Mouse (Mus musculus) C2C12 (cell line): ENCODE data around the gene Slc38a6. TPM values are rescaled to one million over a fixed set of nuclear protein-coding genes. Genes with fewer than 3 reads are reported as not detected.
A peak's percentile ranks its signal among the peaks of the same experiment; 100 is the strongest.

ENCODE experiments used
- H3K27me3 ChIP-seq: one replicate; pipeline ENCODE4 v1.6.1; 2011; ENCODE audit not compliant: control insufficient read depth, insufficient read depth, insufficient read length
- H3K36me3 ChIP-seq: one replicate; pipeline ENCODE4 v1.6.1; 2011; ENCODE audit not compliant: control insufficient read depth, insufficient read depth
- H3K4me3 ChIP-seq: one replicate; pipeline ENCODE4 v1.5.1; 2011; ENCODE audit warnings: mild to moderate bottlenecking, control low read depth; ENCODE audit not compliant: poor library complexity, insufficient read depth, severe bottlenecking
- H3K79me2 ChIP-seq: one replicate; pipeline ENCODE4 v1.6.1; 2011; ENCODE audit not compliant: control insufficient read depth, insufficient read depth
- H3K79me3 ChIP-seq: one replicate; pipeline ENCODE4 v1.6.1; 2011; ENCODE audit warnings: low read depth, control low read depth
- H3ac ChIP-seq: one replicate; pipeline ENCODE3; 2011; ENCODE audit warnings: low read depth; ENCODE audit not compliant: control insufficient read depth, insufficient read length
- CEBPB ChIP-seq: IDR thresholded peaks from one replicate; pipeline ENCODE4 v1.6.1; 2011; ENCODE audit warnings: low read depth, mild to moderate bottlenecking, control low read depth, moderate library complexity
- CTCF ChIP-seq: IDR thresholded peaks from one replicate; pipeline ENCODE4 v1.5.1; 2011; ENCODE audit not compliant: control insufficient read depth, insufficient read depth, insufficient read length
- FOSL1 ChIP-seq: IDR thresholded peaks from one replicate; pipeline ENCODE4 v1.8.0; 2011; ENCODE audit warnings: mild to moderate bottlenecking, low read length; ENCODE audit not compliant: poor library complexity, insufficient read depth, severe bottlenecking
- MAX ChIP-seq: IDR thresholded peaks from one replicate; pipeline ENCODE4 v1.6.1; 2011; ENCODE audit warnings: mild to moderate bottlenecking, control low read depth
- MYOD1 ChIP-seq: IDR thresholded peaks from one replicate; pipeline ENCODE4 v1.6.1; 2011; ENCODE audit warnings: low read depth; ENCODE audit not compliant: control insufficient read depth, insufficient read length
- MYOG ChIP-seq: IDR thresholded peaks from one replicate; pipeline ENCODE4 v1.6.1; 2011; ENCODE audit not compliant: control insufficient read depth, insufficient read length; ENCODE audit errors: extremely low read depth
- USF1 ChIP-seq: IDR thresholded peaks from one replicate; pipeline ENCODE4 v1.6.1; 2011; ENCODE audit warnings: low read depth, mild to moderate bottlenecking, control low read depth, moderate library complexity
- polyA plus RNA-seq: library from polyadenylated mRNA; unstranded; fragments of >200 nt; fragmentation: generic; extraction: Trizol; gene quantifications from one replicate; pipeline ENCODE4 v1.2.1, GENCODE M21; 2012; ENCODE audit warnings: missing spikeins

Slc38a6 gene
- polyA plus RNA-seq, 1 experiment = 13.1 TPM

GRCm38 (mm10) chr12:73287609-73288008 lies 1.0 kb downstream of the Slc38a6 start:
- Histone ChIP-seq H3K4me3 (peak overlapping the region; percentile 94), H3K79me3 (peaks cover 54% of the 10 kb centered on the region), H3K79me2 (peaks cover 85% of the 10 kb centered on the region), H3ac (peak overlapping the region; percentile 25), H3K27me3 (no peaks in the 10 kb centered on the region), H3K36me3 (peaks cover 39% of the 10 kb centered on the region)
- TF ChIP-seq USF1 (peak; percentile 91), CTCF (no peak), MAX (peak; percentile 52)

GRCm38 (mm10) chr12:73288626-73289025 lies 2.0 kb downstream of the Slc38a6 start:
- H3ac ChIP-seq = no peak overlapping the region
- H3K79me3 ChIP-seq = peaks cover 52% of the 10 kb centered on the region
- H3K27me3 ChIP-seq = no peaks in the 10 kb centered on the region
- no peak overlapping the region for H3K4me3 ChIP-seq
- peaks cover 75% of the 10 kb centered on the region for H3K79me2 ChIP-seq
- H3K36me3 ChIP-seq = peaks cover 44% of the 10 kb centered on the region
- TF ChIP-seq FOSL1 = no peak
- no peak for TF ChIP-seq MYOD1
- no peak for TF ChIP-seq CTCF
- TF ChIP-seq USF1 = no peak
- no peak for TF ChIP-seq CEBPB
- no peak for TF ChIP-seq MAX
- TF ChIP-seq MYOG = no peak

- H3K79me3 ChIP-seq = peaks cover 11% of the 10 kb centered on the region
- peaks cover 53% of the 10 kb centered on the region for H3K36me3 ChIP-seq
- no peak overlapping the region for H3ac ChIP-seq
- peaks cover 55% of the 10 kb centered on the region for H3K79me2 ChIP-seq
- no peak for TF ChIP-seq MYOD1
- no peak overlapping the region for H3K4me3 ChIP-seq
- H3K27me3 ChIP-seq = no peaks in the 10 kb centered on the region
These were observed 8.3 kb downstream of the Slc38a6 start for GRCm38 (mm10) chr12:73294884-73295283.

GRCm38 (mm10) chr12:73295505-73296140 lies 9.0 kb downstream of the Slc38a6 start:
- no peak overlapping the region for H3K4me3 ChIP-seq
- H3K79me2 ChIP-seq = peaks cover 53% of the 10 kb centered on the region
- peak; percentile 58 for TF ChIP-seq FOSL1
- TF ChIP-seq MYOG = no peak
- peaks cover 53% of the 10 kb centered on the region for H3K36me3 ChIP-seq
- H3K79me3 ChIP-seq = peaks cover 11% of the 10 kb centered on the region
- H3K27me3 ChIP-seq = no peaks in the 10 kb centered on the region
- no peak overlapping the region for H3ac ChIP-seq

- no peak overlapping the region for H3K4me3 ChIP-seq
- TF ChIP-seq USF1 (no peak), FOSL1 (no peak), MYOG (no peak), MYOD1 (no peak), MAX (no peak), CEBPB (no peak)
- H3K27me3 ChIP-seq = no peaks in the 10 kb centered on the region
- no peak overlapping the region for H3ac ChIP-seq
- peaks cover 4% of the 10 kb centered on the region for H3K79me3 ChIP-seq
- peaks cover 37% of the 10 kb centered on the region for H3K79me2 ChIP-seq
- H3K36me3 ChIP-seq = peaks cover 38% of the 10 kb centered on the region
These were observed 12.0 kb downstream of the Slc38a6 start for GRCm38 (mm10) chr12:73298621-73299020.

- Histone ChIP-seq H3ac (no peak overlapping the region), H3K36me3 (peaks cover 32% of the 10 kb centered on the region), H3K79me3 (peaks cover 7% of the 10 kb centered on the region), H3K79me2 (peaks cover 27% of the 10 kb centered on the region), H3K4me3 (no peak overlapping the region), H3K27me3 (no peaks in the 10 kb centered on the region)
- no peak for TF ChIP-seq CEBPB
- no peak for TF ChIP-seq USF1
- TF ChIP-seq FOSL1 = no peak
- no peak for TF ChIP-seq MYOG
- no peak for TF ChIP-seq CTCF
- no peak for TF ChIP-seq MYOD1
- no peak for TF ChIP-seq MAX
These were observed 14.0 kb downstream of the Slc38a6 start for GRCm38 (mm10) chr12:73300531-73300930.

GRCm38 (mm10) chr12:73304636-73305035 lies 18.1 kb downstream of the Slc38a6 start:
- no peak for TF ChIP-seq MAX
- TF ChIP-seq USF1 = no peak
- no peak for TF ChIP-seq MYOD1
- TF ChIP-seq FOSL1 = no peak
- TF ChIP-seq CEBPB = no peak
- TF ChIP-seq MYOG = no peak
- no peak for TF ChIP-seq CTCF
- H3K36me3 ChIP-seq = peaks cover 21% of the 10 kb centered on the region
- no peaks in the 10 kb centered on the region for H3K27me3 ChIP-seq
- H3K79me3 ChIP-seq = peaks cover 5% of the 10 kb centered on the region
- no peak overlapping the region for H3K4me3 ChIP-seq
- H3ac ChIP-seq = no peak overlapping the region
- peaks cover 22% of the 10 kb centered on the region for H3K79me2 ChIP-seq
